Mouse (Mus musculus) spleen, adult 2 months (tissue): Measurements from ENCODE around the gene Arhgap17.

Experiments used
- CTCF ChIP-seq: fragments of 200-500 bp; IDR thresholded peaks from 2 replicates; pipeline ENCODE4 v1.5.1; 2011; ENCODE audit warnings: mild to moderate bottlenecking, inconsistent platforms; ENCODE audit not compliant: insufficient read depth, insufficient read length, insufficient replicate concordance; ENCODE audit errors: extremely low read depth
- POLR2A ChIP-seq: fragments of 200-500 bp; IDR thresholded peaks from 2 replicates; pipeline ENCODE4 v1.6.1; 2011; ENCODE audit warnings: low read depth, low read length, inconsistent platforms

DNA sequence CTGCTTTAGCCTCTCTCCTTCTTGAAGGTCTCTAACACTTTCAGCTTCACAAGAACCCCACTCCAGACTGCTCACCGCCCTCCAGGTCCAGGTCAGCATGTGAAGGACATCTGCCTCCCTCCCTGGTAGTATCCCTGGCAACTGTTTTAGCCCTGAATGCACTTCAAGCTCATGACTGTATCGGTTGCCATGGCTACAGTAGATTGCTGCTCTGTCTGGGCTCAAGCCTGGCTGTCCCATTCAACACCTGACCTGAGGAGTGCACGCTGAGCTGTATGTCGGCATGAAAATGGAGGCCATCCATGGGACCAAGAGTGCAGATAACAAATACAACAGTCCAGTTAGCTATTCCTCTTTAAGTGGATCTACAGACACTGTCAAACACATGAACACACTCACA, 131.1 kb downstream of the Arhgap17 start:
- TF ChIP-seq CTCF: no peak
- no peak for TF ChIP-seq POLR2A
